ENCODE assay signal across 8 mouse cellular contexts in genomic region chr1:172632451-172633326, GRCm38 (mm10). TPM values are rescaled to one million over a fixed set of nuclear protein-coding genes. Genes with fewer than 3 reads are reported as not detected.
DNase-seq lines count a peak whose midpoint lies in the region; ATAC-seq and TF ChIP-seq lines count a peak whose summit lies in the region.

TSS of gene Dusp23 (minus strand) at chr1:172632962.

- TF ChIP-seq CTCF in C2C12 (IDR thresholded peaks at IDR 0.05; ENCODE audit: control insufficient read depth, insufficient read depth, insufficient read length) = peak; percentile 68
- TF ChIP-seq CTCF in brain, embryonic 14.5 days (IDR thresholded peaks at IDR 0.05; ENCODE audit: borderline replicate concordance, extremely low read depth, insufficient read depth, insufficient read length) = peak; percentile 99
- TF ChIP-seq CTCF in liver, adult 2 months (IDR thresholded peaks at IDR 0.05; ENCODE audit: low read depth, low read length) = peak; percentile 98

- peaks cover 10% of the 10 kb centered on the region for H3K4me1 ChIP-seq in erythroblast, embryonic 14.5 days (ENCODE audit: control insufficient read depth)
- peaks cover 8% of the 10 kb centered on the region for H3K4me1 ChIP-seq in heart, embryonic 11.5 days (ENCODE audit: control insufficient read depth, insufficient read depth, low read length)
- H3K4me1 ChIP-seq in kidney, embryonic 16.5 days (ENCODE audit: insufficient read depth, low read length) = peaks cover 5% of the 10 kb centered on the region; the same call in 1 of the 2 replicates
- H3K4me1 ChIP-seq in liver, adult 2 months (ENCODE audit: control insufficient read depth, insufficient read depth, low read length) = peaks cover 3% of the 10 kb centered on the region; the same call in 1 of the 2 replicates

- H3K36me3 ChIP-seq in C2C12 (ENCODE audit: control insufficient read depth, insufficient read depth) (no peaks in the 10 kb centered on the region), myocyte (ENCODE audit: control insufficient read depth, insufficient read depth) (no peaks in the 10 kb centered on the region)
- no peaks in the 10 kb centered on the region for H3K36me3 ChIP-seq in erythroblast, embryonic 14.5 days (ENCODE audit: control insufficient read depth)
- H3K36me3 ChIP-seq in heart, embryonic 11.5 days (ENCODE audit: control insufficient read depth, insufficient read depth, low read length) = no peaks in the 10 kb centered on the region
- H3K36me3 ChIP-seq in kidney, embryonic 16.5 days (ENCODE audit: insufficient read depth, low read length) = no peaks in the 10 kb centered on the region
- H3K36me3 ChIP-seq in liver, adult 2 months (ENCODE audit: control insufficient read depth, insufficient read depth, low read length) = no peaks in the 10 kb centered on the region
- H3K36me3 ChIP-seq in splenic B cell, adult 2 months (ENCODE audit: control insufficient read depth, insufficient read depth, low read length, poor library complexity, severe bottlenecking) = no peaks in the 10 kb centered on the region

- under 1% methylated on average over 53 of the region's 53 CpGs for WGBS in heart, embryonic 11.5 days (ENCODE audit: insufficient replicate concordance)
- WGBS in kidney, embryonic 16.5 days = under 1% methylated on average over 53 of the region's 53 CpGs
- WGBS in liver, adult 2 months = under 1% methylated on average over 53 of the region's 53 CpGs

- H3K79me2 ChIP-seq in C2C12 (ENCODE audit: control insufficient read depth, insufficient read depth) (no peaks in the 10 kb centered on the region), myocyte (ENCODE audit: control insufficient read depth, insufficient read depth) (no peaks in the 10 kb centered on the region)
- no peaks in the 10 kb centered on the region for H3K79me2 ChIP-seq in liver, adult 2 months (ENCODE audit: control insufficient read depth, insufficient read depth, low read length)

- peak within 1 kb of the TSS; percentile 84 for H3K9ac ChIP-seq in heart, embryonic 11.5 days (ENCODE audit: low read depth, low read length)
- peak within 1 kb of the TSS; percentile 82 for H3K9ac ChIP-seq in kidney, embryonic 16.5 days (replicated peaks; ENCODE audit: low read length)
- H3K9ac ChIP-seq in liver, adult 2 months (ENCODE audit: low read depth, low read length) = peak within 1 kb of the TSS; percentile 92

- H3K4me2 ChIP-seq in heart, embryonic 11.5 days = peak within 1 kb of the TSS; percentile 81
- peak within 1 kb of the TSS; percentile 71 for H3K4me2 ChIP-seq in kidney, embryonic 16.5 days (replicated peaks; ENCODE audit: low read depth, low read length)
- peak within 1 kb of the TSS; percentile 76 for H3K4me2 ChIP-seq in myocyte (ENCODE audit: low read depth)

- H3K27ac ChIP-seq in heart, embryonic 11.5 days (ENCODE audit: low read depth, low read length) = peak within 1 kb of the TSS; percentile 90
- H3K27ac ChIP-seq in kidney, embryonic 16.5 days (ENCODE audit: low read length) = peak within 1 kb of the TSS; percentile 96
- H3K27ac ChIP-seq in liver, adult 2 months (replicated peaks; ENCODE audit: insufficient read depth, low read depth, low read length) = peak within 1 kb of the TSS; percentile 98

- peak within 1 kb of the TSS; percentile 25 for H3K4me3 ChIP-seq in C2C12 (ENCODE audit: insufficient read depth, poor library complexity, severe bottlenecking)
- peak within 1 kb of the TSS; percentile 72 for H3K4me3 ChIP-seq in erythroblast, embryonic 14.5 days (replicated peaks)
- peak within 1 kb of the TSS; percentile 76 for H3K4me3 ChIP-seq in heart, embryonic 11.5 days (ENCODE audit: low read depth, low read length)
- H3K4me3 ChIP-seq in kidney, embryonic 16.5 days (ENCODE audit: low read length) = peak within 1 kb of the TSS; percentile 78
- H3K4me3 ChIP-seq in liver, adult 2 months (ENCODE audit: insufficient read depth, low read depth, low read length) = peak within 1 kb of the TSS; percentile 83
- peak within 1 kb of the TSS; percentile 29 for H3K4me3 ChIP-seq in myocyte

- H3ac ChIP-seq in C2C12 (ENCODE audit: control insufficient read depth, insufficient read length, low read depth) = peak within 1 kb of the TSS; percentile 93
- H3ac ChIP-seq in myocyte (ENCODE audit: control insufficient read depth, insufficient read length) = peak within 1 kb of the TSS; percentile 14

- TF ChIP-seq POLR2A in brain, embryonic 14.5 days (IDR thresholded peaks at IDR 0.05; ENCODE audit: borderline replicate concordance, extremely low read depth, insufficient read depth, insufficient read length, poor library complexity, severe bottlenecking) = no peak
- TF ChIP-seq POLR2A in liver, adult 2 months (IDR thresholded peaks at IDR 0.05; ENCODE audit: extremely low read depth, insufficient read depth, low read length) = peak; percentile 48; the same call in 1 of the 2 replicates
- peak; percentile 56 for TF ChIP-seq POLR2A in myocyte (IDR thresholded peaks at IDR 0.05; ENCODE audit: insufficient read length, low read depth)

- DNase-seq in brain, embryonic 14.5 days (ENCODE audit: low read depth) = peak; percentile 98
- DNase-seq in liver, adult 2 months (ENCODE audit: extremely low read depth, low read depth, low spot score) = peak; percentile 98
- DNase-seq in splenic B cell, adult 2 months (ENCODE audit: low read depth, low spot score) = peak; percentile 96

- peak; percentile 96 for ATAC-seq in heart, embryonic 11.5 days (replicated peaks; ENCODE audit: insufficient number of reproducible peaks, low FRiP score, low TSS enrichment)
- peak; percentile 99 for ATAC-seq in kidney, embryonic 16.5 days (ENCODE audit: low FRiP score, low TSS enrichment)

- H3K27me3 ChIP-seq in C2C12 (ENCODE audit: control insufficient read depth, insufficient read depth, insufficient read length) (no peaks in the 10 kb centered on the region), myocyte (ENCODE audit: control insufficient read depth, insufficient read depth, insufficient read length) (no peaks in the 10 kb centered on the region)
- H3K27me3 ChIP-seq in erythroblast, embryonic 14.5 days (ENCODE audit: control insufficient read depth) = no peaks in the 10 kb centered on the region
- no peaks in the 10 kb centered on the region for H3K27me3 ChIP-seq in heart, embryonic 11.5 days (ENCODE audit: control insufficient read depth, insufficient read depth, low read length)
- no peaks in the 10 kb centered on the region for H3K27me3 ChIP-seq in kidney, embryonic 16.5 days (ENCODE audit: insufficient read depth, low read length)
- no peaks in the 10 kb centered on the region for H3K27me3 ChIP-seq in liver, adult 2 months (ENCODE audit: control insufficient read depth, insufficient read depth, low read length)
- H3K27me3 ChIP-seq in splenic B cell, adult 2 months (ENCODE audit: control insufficient read depth, insufficient read depth, low read length, poor library complexity, severe bottlenecking) = no peaks in the 10 kb centered on the region

- no peaks in the 10 kb centered on the region for H3K79me3 ChIP-seq in C2C12 (ENCODE audit: low read depth)

- H3K9me3 ChIP-seq in erythroblast, embryonic 14.5 days (ENCODE audit: control insufficient read depth, low read length) = no peaks in the 10 kb centered on the region
- H3K9me3 ChIP-seq in heart, embryonic 11.5 days (replicated peaks; ENCODE audit: control insufficient read depth, low read length) = no peaks in the 10 kb centered on the region
- H3K9me3 ChIP-seq in kidney, embryonic 16.5 days (ENCODE audit: low read length) = no peaks in the 10 kb centered on the region

TF ChIP-seq in C2C12, 6 proteins besides CTCF, POLR2A, EP300 and RAD21:
- TF ChIP-seq MYOG (IDR thresholded peaks at IDR 0.05; ENCODE audit: control insufficient read depth, extremely low read depth, insufficient read length) = no peak
- TF ChIP-seq MYOD1 (IDR thresholded peaks at IDR 0.05; ENCODE audit: control insufficient read depth, insufficient read length, low read depth) = no peak
- TF ChIP-seq CEBPB (IDR thresholded peaks at IDR 0.05; ENCODE audit: low read depth) = no peak
- no peak for TF ChIP-seq USF1 (IDR thresholded peaks at IDR 0.05; ENCODE audit: low read depth)
- TF ChIP-seq FOSL1 (IDR thresholded peaks at IDR 0.05; ENCODE audit: insufficient read depth, low read length, poor library complexity, severe bottlenecking) = no peak
- no peak for TF ChIP-seq MAX (IDR thresholded peaks at IDR 0.05)
TF ChIP-seq in C2C12: peak in this region for 0.

TF ChIP-seq in myocyte, 11 proteins besides CTCF, POLR2A, EP300 and RAD21:
- TF ChIP-seq MYOG (IDR thresholded peaks at IDR 0.05; ENCODE audit: control insufficient read depth in 1 of 3, insufficient read depth in 1 of 3, insufficient read length in 2 of 3, low read depth in 2 of 3) (peak in 2 of 3 experiments; percentile 59 to 69), MYOD1 (IDR thresholded peaks at IDR 0.05; ENCODE audit: control insufficient read depth in 1 of 3, insufficient read length in 2 of 3, low read depth in 2 of 3) (peak in 2 of 3 experiments; percentile 44 to 70), CEBPB (IDR thresholded peaks at IDR 0.05; ENCODE audit: insufficient read depth, poor library complexity, severe bottlenecking) (no peak), USF1 (IDR thresholded peaks at IDR 0.05; ENCODE audit: low read depth) (no peak), TCF12 (IDR thresholded peaks at IDR 0.05; ENCODE audit: insufficient read depth, poor library complexity, severe bottlenecking) (no peak), MAX (IDR thresholded peaks at IDR 0.05; ENCODE audit: low read depth) (no peak)

RNA-seq across cellular contexts. Expression of gene Dusp23, which starts in this region (rescaled TPM):
- polyA plus RNA-seq in C2C12 (2012; fragmentation: generic; extraction: Trizol) (0.89 TPM), myocyte (2012; fragmentation: generic; extraction: Trizol) (1.9 TPM)
- 8.0 and 9.0 TPM in 2 replicates for polyA plus RNA-seq in brain, embryonic 14.5 days (2012; rRNA removed)
- polyA plus RNA-seq in erythroblast, embryonic 14.5 days (2012) = 0.04 TPM in 1 of 2 replicates, not detected in the other
- polyA plus RNA-seq in heart, embryonic 11.5 days (2014; fragmentation: Nextera tagmentation; extraction: Ambion mirVana) = 11.8 and 14.5 TPM in 2 replicates
- 18.5 and 21.7 TPM in 2 replicates for polyA plus RNA-seq in kidney, embryonic 16.5 days (2015; fragmentation: Nextera tagmentation; extraction: Ambion mirVana)
- total RNA-seq in liver, adult 2 months (2014; rRNA removed) = 3.5 and 5.6 TPM in 2 replicates
- 30.9 and 44.1 TPM in 2 replicates for polyA plus RNA-seq in liver, adult 2 months (2012; rRNA removed)

Comparison
In these comparisons a context has a peak if more than half of its experiments do, and no peak if none do; other contexts are left out.
1. Peak in every context shown above with its lines: DNase-seq, ATAC-seq, H3K4me3 ChIP-seq and H3K27ac ChIP-seq.
2. H3K4me3 ChIP-seq: peak in every context shown above with its lines; median percentile 83 in liver, adult 2 months; 78 in kidney, embryonic 16.5 days; 76 in heart, embryonic 11.5 days; 72 in erythroblast, embryonic 14.5 days; 29 in myocyte; 25 in C2C12.